Mouse (Mus musculus) frontal cortex, adult (tissue): ENCODE results near the gene Smox.

ENCODE experiments used
- ATAC-seq: cut with Nextera tagmentation; 2 replicates; pipeline ENCODE4 v1.9.2; 2017; ENCODE audit warnings: mild to moderate bottlenecking, moderate library complexity, mixed read lengths; ENCODE audit not compliant: low TSS enrichment

Smox gene

GRCm38 (mm10) chr2:131513477-131513876, 22.2 kb downstream of the Smox start:
- ATAC-seq = no peak

GRCm38 (mm10) chr2:131514055-131514621, 22.8 kb downstream of the Smox start:
- ATAC-seq = peak; percentile 53

- no peak for ATAC-seq
Measured at GRCm38 (mm10) chr2:131517550-131517949, 26.3 kb downstream of the Smox start.

- no peak for ATAC-seq
Measured at GRCm38 (mm10) chr2:131518790-131519189, 27.5 kb downstream of the Smox start.

- no peak for ATAC-seq
Measured at GRCm38 (mm10) chr2:131520743-131521142, 29.4 kb downstream of the Smox start.

GRCm38 (mm10) chr2:131527061-131527460, 35.8 kb downstream of the Smox start:
- no peak for ATAC-seq

- ATAC-seq = peak; percentile 59
Measured at GRCm38 (mm10) chr2:131529898-131530622, 38.8 kb downstream of the Smox start.

- ATAC-seq = peak; percentile 79
Measured at GRCm38 (mm10) chr2:131530623-131531008, 39.3 kb downstream of the Smox start.

GRCm38 (mm10) chr2:131531271-131531670, 40.0 kb downstream of the Smox start:
- ATAC-seq = no peak

- ATAC-seq = no peak
Measured at GRCm38 (mm10) chr2:131535168-131535567, 43.9 kb downstream of the Smox start.

- no peak for ATAC-seq
Measured at GRCm38 (mm10) chr2:131538341-131538740, 47.0 kb downstream of the Smox start.

GRCm38 (mm10) chr2:131539780-131540179, 48.5 kb downstream of the Smox start:
- peak; percentile 45 for ATAC-seq

GRCm38 (mm10) chr2:131541686-131542085, 50.4 kb downstream of the Smox start:
- ATAC-seq = no peak

- ATAC-seq = no peak
Measured at GRCm38 (mm10) chr2:131542531-131542930, 51.2 kb downstream of the Smox start.

GRCm38 (mm10) chr2:131545386-131546307, 54.4 kb downstream of the Smox start:
- peak; percentile 11 for ATAC-seq

- no peak for ATAC-seq
Measured at GRCm38 (mm10) chr2:131546308-131546700, 55.0 kb downstream of the Smox start.

- ATAC-seq = peak; percentile 35
Measured at GRCm38 (mm10) chr2:131546745-131547408, 55.6 kb downstream of the Smox start.

- no peak for ATAC-seq
Measured at GRCm38 (mm10) chr2:131548330-131548729, 57.0 kb downstream of the Smox start.

- ATAC-seq = no peak
Measured at GRCm38 (mm10) chr2:131549090-131549489, 57.8 kb downstream of the Smox start.

- ATAC-seq = no peak
Measured at GRCm38 (mm10) chr2:131550474-131550873, 59.2 kb downstream of the Smox start.

- no peak for ATAC-seq
Measured at GRCm38 (mm10) chr2:131550906-131551305, 59.6 kb downstream of the Smox start.
